Mouse (Mus musculus): Measurements from ENCODE around the gene Gar1. TPM values are rescaled to one million over a fixed set of nuclear protein-coding genes. Genes with fewer than 3 reads are reported as not detected.

The Gar1 gene
- polyA plus RNA-seq, 1 experiment from 2014 or later, result 28.1 TPM

- WGBS, result 59% methylated on average over 7 of the region's 7 CpGs
- no peak overlapping the region for H3K9ac ChIP-seq (ENCODE audit: low read length)
Measured at GRCm38 (mm10) chr3:129838017-129838416, 6.8 kb upstream of the Gar1 start.

GRCm38 (mm10) chr3:129836965-129837364 is 5.8 kb upstream of the Gar1 start:
- H3K36me3 ChIP-seq (ENCODE audit: control insufficient read depth, insufficient read depth, low read length), result no peaks in the 10 kb centered on the region
- no peak overlapping the region for H3K4me2 ChIP-seq (ENCODE audit: low read length)
- DNase-seq (ENCODE audit: low spot score) (no peak), ATAC-seq (no peak)
- whole genome bisulfite sequencing, result 92% methylated on average over 6 of the region's 6 CpGs
- H3K27ac ChIP-seq (ENCODE audit: low read depth, low read length), result no peak overlapping the region
- H3K4me3 ChIP-seq (ENCODE audit: low read depth, low read length), result no peak overlapping the region
- H3K9me3 ChIP-seq (replicated peaks; ENCODE audit: control insufficient read depth, low read length), result no peaks in the 10 kb centered on the region
- H3K9ac ChIP-seq (ENCODE audit: low read length), result no peak overlapping the region
- H3K4me1 ChIP-seq (ENCODE audit: control insufficient read depth, insufficient read depth, low read length), result no peaks in the 10 kb centered on the region
- H3K27me3 ChIP-seq (replicated peaks; ENCODE audit: control insufficient read depth, insufficient read depth, low read length), result no peaks in the 10 kb centered on the region

More at GRCm38 (mm10) chr3:129838017-129838416, 6.8 kb upstream of the Gar1 start:
- H3K4me2 ChIP-seq (ENCODE audit: low read length), result no peak overlapping the region
- no peaks in the 10 kb centered on the region for H3K9me3 ChIP-seq (replicated peaks; ENCODE audit: control insufficient read depth, low read length)
- no peaks in the 10 kb centered on the region for H3K4me1 ChIP-seq (ENCODE audit: control insufficient read depth, insufficient read depth, low read length)
- H3K36me3 ChIP-seq (ENCODE audit: control insufficient read depth, insufficient read depth, low read length), result no peaks in the 10 kb centered on the region
- no peaks in the 10 kb centered on the region for H3K27me3 ChIP-seq (replicated peaks; ENCODE audit: control insufficient read depth, insufficient read depth, low read length)
- no peak overlapping the region for H3K27ac ChIP-seq (ENCODE audit: low read depth, low read length)
- H3K4me3 ChIP-seq (ENCODE audit: low read depth, low read length), result no peak overlapping the region
- DNase-seq (ENCODE audit: low spot score) (no peak), ATAC-seq (no peak)

GRCm38 (mm10) chr3:129836051-129836697 is 5.0 kb upstream of the Gar1 start:
- H3K9me3 ChIP-seq (replicated peaks; ENCODE audit: control insufficient read depth, low read length), result no peaks in the 10 kb centered on the region
- no peaks in the 10 kb centered on the region for H3K27me3 ChIP-seq (replicated peaks; ENCODE audit: control insufficient read depth, insufficient read depth, low read length)
- no peak overlapping the region for H3K4me2 ChIP-seq (ENCODE audit: low read length)
- no peak overlapping the region for H3K4me3 ChIP-seq (ENCODE audit: low read depth, low read length)
- 10% methylated on average over 11 of the region's 11 CpGs for WGBS
- H3K27ac ChIP-seq (ENCODE audit: low read depth, low read length), result no peak overlapping the region
- no peaks in the 10 kb centered on the region for H3K4me1 ChIP-seq (ENCODE audit: control insufficient read depth, insufficient read depth, low read length)
- DNase-seq (ENCODE audit: low spot score), result no peak
- no peak overlapping the region for H3K9ac ChIP-seq (ENCODE audit: low read length)
- ATAC-seq, result no peak
- H3K36me3 ChIP-seq (ENCODE audit: control insufficient read depth, insufficient read depth, low read length), result no peaks in the 10 kb centered on the region

- no peak for DNase-seq (ENCODE audit: low spot score)
- H3K27me3 ChIP-seq (replicated peaks; ENCODE audit: control insufficient read depth, insufficient read depth, low read length), result no peaks in the 10 kb centered on the region
- no peaks in the 10 kb centered on the region for H3K9me3 ChIP-seq (replicated peaks; ENCODE audit: control insufficient read depth, low read length)
- no peak within 1 kb of the TSS for H3K9ac ChIP-seq (ENCODE audit: low read length)
- H3K36me3 ChIP-seq (ENCODE audit: control insufficient read depth, insufficient read depth, low read length), result no peaks in the 10 kb centered on the region
- H3K27ac ChIP-seq (ENCODE audit: low read depth, low read length), result no peak within 1 kb of the TSS
- ATAC-seq, result no peak
- H3K4me2 ChIP-seq (ENCODE audit: low read length), result no peak within 1 kb of the TSS
- no peaks in the 10 kb centered on the region for H3K4me1 ChIP-seq (ENCODE audit: control insufficient read depth, insufficient read depth, low read length)
- H3K4me3 ChIP-seq (ENCODE audit: low read depth, low read length), result no peak within 1 kb of the TSS
- WGBS, result 72% methylated on average over 6 of the region's 6 CpGs
Measured at GRCm38 (mm10) chr3:129835388-129835934, 4.3 kb upstream of the Gar1 start, which contains the start of gene Cfi. Gene Cfi (plus strand): TSS chr3:129835884.

GRCm38 (mm10) chr3:129830626-129831025 is 570 bp downstream of the Gar1 start:
- H3K4me1 ChIP-seq (ENCODE audit: control insufficient read depth, insufficient read depth, low read length), result peaks cover 8% of the 10 kb centered on the region
- H3K27ac ChIP-seq (ENCODE audit: low read depth, low read length), result peak overlapping the region; percentile 91; the same call in 1 of the 2 replicates
- H3K9me3 ChIP-seq (replicated peaks; ENCODE audit: control insufficient read depth, low read length), result no peaks in the 10 kb centered on the region
- 0% methylated on average over 45 of the region's 45 CpGs for WGBS
- H3K27me3 ChIP-seq (replicated peaks; ENCODE audit: control insufficient read depth, insufficient read depth, low read length), result no peaks in the 10 kb centered on the region
- no peak for ATAC-seq
- peak overlapping the region; percentile 75 for H3K4me3 ChIP-seq (ENCODE audit: low read depth, low read length)
- H3K36me3 ChIP-seq (ENCODE audit: control insufficient read depth, insufficient read depth, low read length), result peaks cover 17% of the 10 kb centered on the region
- peak overlapping the region; percentile 72 for H3K9ac ChIP-seq (ENCODE audit: low read length)
- no peak for DNase-seq (ENCODE audit: low spot score)
- peak overlapping the region; percentile 69 for H3K4me2 ChIP-seq (ENCODE audit: low read length)

- Histone ChIP-seq H3K9me3 (replicated peaks; ENCODE audit: control insufficient read depth, low read length) (no peaks in the 10 kb centered on the region), H3K36me3 (ENCODE audit: control insufficient read depth, insufficient read depth, low read length) (peaks cover 36% of the 10 kb centered on the region), H3K4me2 (ENCODE audit: low read length) (no peak overlapping the region), H3K9ac (ENCODE audit: low read length) (no peak overlapping the region), H3K4me1 (ENCODE audit: control insufficient read depth, insufficient read depth, low read length) (peaks cover 8% of the 10 kb centered on the region), H3K27me3 (replicated peaks; ENCODE audit: control insufficient read depth, insufficient read depth, low read length) (no peaks in the 10 kb centered on the region), H3K4me3 (ENCODE audit: low read depth, low read length) (no peak overlapping the region), H3K27ac (ENCODE audit: low read depth, low read length) (no peak overlapping the region)
- DNase-seq (ENCODE audit: low spot score) (no peak), ATAC-seq (no peak)
- WGBS, result 94% methylated on average over 5 of the region's 5 CpGs
Measured at GRCm38 (mm10) chr3:129827691-129828090, 3.5 kb downstream of the Gar1 start.

GRCm38 (mm10) chr3:129826691-129827090 is 4.5 kb downstream of the Gar1 start:
- H3K27me3 ChIP-seq (replicated peaks; ENCODE audit: control insufficient read depth, insufficient read depth, low read length), result no peaks in the 10 kb centered on the region
- 91% methylated on average over 10 of the region's 10 CpGs for WGBS
- H3K4me1 ChIP-seq (ENCODE audit: control insufficient read depth, insufficient read depth, low read length), result peaks cover 8% of the 10 kb centered on the region
- H3K9ac ChIP-seq (ENCODE audit: low read length), result no peak overlapping the region
- peaks cover 36% of the 10 kb centered on the region for H3K36me3 ChIP-seq (ENCODE audit: control insufficient read depth, insufficient read depth, low read length)
- no peak overlapping the region for H3K4me3 ChIP-seq (ENCODE audit: low read depth, low read length)
- ATAC-seq, result no peak
- H3K27ac ChIP-seq (ENCODE audit: low read depth, low read length), result no peak overlapping the region
- no peak for DNase-seq (ENCODE audit: low spot score)
- H3K4me2 ChIP-seq (ENCODE audit: low read length), result no peak overlapping the region
- no peaks in the 10 kb centered on the region for H3K9me3 ChIP-seq (replicated peaks; ENCODE audit: control insufficient read depth, low read length)

- no peak for ATAC-seq
- H3K36me3 ChIP-seq (ENCODE audit: control insufficient read depth, insufficient read depth, low read length), result peaks cover 36% of the 10 kb centered on the region
- no peak for DNase-seq (ENCODE audit: low spot score)
- no peak overlapping the region for H3K4me3 ChIP-seq (ENCODE audit: low read depth, low read length)
- H3K27ac ChIP-seq (ENCODE audit: low read depth, low read length), result no peak overlapping the region
- H3K4me2 ChIP-seq (ENCODE audit: low read length), result no peak overlapping the region
- H3K4me1 ChIP-seq (ENCODE audit: control insufficient read depth, insufficient read depth, low read length), result peaks cover 4% of the 10 kb centered on the region
- no peaks in the 10 kb centered on the region for H3K9me3 ChIP-seq (replicated peaks; ENCODE audit: control insufficient read depth, low read length)
- H3K27me3 ChIP-seq (replicated peaks; ENCODE audit: control insufficient read depth, insufficient read depth, low read length), result no peaks in the 10 kb centered on the region
- 93% methylated on average over 10 of the region's 10 CpGs for WGBS
- no peak overlapping the region for H3K9ac ChIP-seq (ENCODE audit: low read length)
Measured at GRCm38 (mm10) chr3:129824891-129825290, 6.3 kb downstream of the Gar1 start.

- no peaks in the 10 kb centered on the region for H3K4me1 ChIP-seq (ENCODE audit: control insufficient read depth, insufficient read depth, low read length)
- DNase-seq (ENCODE audit: low spot score) (no peak), ATAC-seq (no peak)
- no peaks in the 10 kb centered on the region for H3K9me3 ChIP-seq (replicated peaks; ENCODE audit: control insufficient read depth, low read length)
- 90% methylated on average over 4 of the region's 4 CpGs for WGBS
- H3K27me3 ChIP-seq (replicated peaks; ENCODE audit: control insufficient read depth, insufficient read depth, low read length), result no peaks in the 10 kb centered on the region
- no peak overlapping the region for H3K9ac ChIP-seq (ENCODE audit: low read length)
- no peak overlapping the region for H3K27ac ChIP-seq (ENCODE audit: low read depth, low read length)
- peaks cover 36% of the 10 kb centered on the region for H3K36me3 ChIP-seq (ENCODE audit: control insufficient read depth, insufficient read depth, low read length)
- no peak overlapping the region for H3K4me3 ChIP-seq (ENCODE audit: low read depth, low read length)
- no peak overlapping the region for H3K4me2 ChIP-seq (ENCODE audit: low read length)
Measured at GRCm38 (mm10) chr3:129824146-129824545, 7.0 kb downstream of the Gar1 start.

Measured in forebrain, embryonic 14.5 days (tissue).